Mouse (Mus musculus) cortical plate, adult 2 months (tissue): ENCODE data around the gene Fam178b. TPM values are rescaled to one million over a fixed set of nuclear protein-coding genes. Genes with fewer than 3 reads are reported as not detected.

Experiments
- H3K27ac ChIP-seq: fragments of 200-500 bp; 2 replicates; pipeline ENCODE4 v1.5.1; 2012; ENCODE audit warnings: low read length, control low read depth, inconsistent platforms; ENCODE audit not compliant: insufficient read depth
- H3K4me1 ChIP-seq: fragments of 200-500 bp; 2 replicates; pipeline ENCODE4 v1.6.1; 2011; ENCODE audit warnings: low read length; ENCODE audit not compliant: control insufficient read depth, insufficient read depth
- H3K4me3 ChIP-seq: fragments of 200-500 bp; 2 replicates; pipeline ENCODE4 v1.5.1; 2011; ENCODE audit warnings: mild to moderate bottlenecking, low read length, control low read depth; ENCODE audit not compliant: insufficient read depth
- CTCF ChIP-seq: fragments of 200-500 bp; IDR thresholded peaks from 2 replicates; pipeline ENCODE4 v1.5.1; 2011; ENCODE audit warnings: mild to moderate bottlenecking, control low read depth, low read length; ENCODE audit not compliant: insufficient read depth; ENCODE audit errors: extremely low read depth
- POLR2A ChIP-seq: fragments of 200-500 bp; IDR thresholded peaks from 2 replicates; pipeline ENCODE4 v1.6.1; 2011; ENCODE audit warnings: mild to moderate bottlenecking, low read length, control low read depth; ENCODE audit not compliant: insufficient read depth; ENCODE audit errors: extremely low read depth
- polyA plus RNA-seq: library from polyadenylated mRNA; depleted of rRNA; stranded (reverse); fragments of >200 nt; gene quantifications from 2 replicates; pipeline ENCODE4 v1.2.3, GENCODE M21; 2012

Gene Fam178b
- polyA plus RNA-seq, 1 experiment, result 1.3 TPM

DNA sequence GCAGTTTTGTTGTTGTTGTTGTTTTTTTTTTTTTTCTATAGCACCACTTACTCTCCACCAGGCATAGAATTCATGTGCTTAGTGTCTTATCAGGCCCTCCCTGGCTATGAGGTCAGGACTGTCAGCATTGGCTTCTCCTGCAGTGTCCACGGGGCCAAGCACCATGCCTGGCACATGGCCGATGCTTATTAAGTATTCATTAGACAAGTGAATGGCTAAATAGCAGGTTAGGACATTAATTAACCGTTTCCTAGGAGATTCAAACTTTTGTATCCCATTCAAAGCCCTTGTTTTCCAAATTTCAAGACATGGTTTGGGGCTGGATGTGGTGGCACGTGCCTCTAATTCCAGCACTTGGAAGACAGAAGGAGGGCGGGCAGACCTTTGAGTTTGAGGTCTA, 101.7 kb downstream of the Fam178b start:
- no peak for TF ChIP-seq POLR2A
- no peak for TF ChIP-seq CTCF
- Histone ChIP-seq H3K27ac (no peak overlapping the region), H3K4me3 (no peak overlapping the region), H3K4me1 (no peaks in the 10 kb centered on the region; the same call in 1 of the 2 replicates)

DNA sequence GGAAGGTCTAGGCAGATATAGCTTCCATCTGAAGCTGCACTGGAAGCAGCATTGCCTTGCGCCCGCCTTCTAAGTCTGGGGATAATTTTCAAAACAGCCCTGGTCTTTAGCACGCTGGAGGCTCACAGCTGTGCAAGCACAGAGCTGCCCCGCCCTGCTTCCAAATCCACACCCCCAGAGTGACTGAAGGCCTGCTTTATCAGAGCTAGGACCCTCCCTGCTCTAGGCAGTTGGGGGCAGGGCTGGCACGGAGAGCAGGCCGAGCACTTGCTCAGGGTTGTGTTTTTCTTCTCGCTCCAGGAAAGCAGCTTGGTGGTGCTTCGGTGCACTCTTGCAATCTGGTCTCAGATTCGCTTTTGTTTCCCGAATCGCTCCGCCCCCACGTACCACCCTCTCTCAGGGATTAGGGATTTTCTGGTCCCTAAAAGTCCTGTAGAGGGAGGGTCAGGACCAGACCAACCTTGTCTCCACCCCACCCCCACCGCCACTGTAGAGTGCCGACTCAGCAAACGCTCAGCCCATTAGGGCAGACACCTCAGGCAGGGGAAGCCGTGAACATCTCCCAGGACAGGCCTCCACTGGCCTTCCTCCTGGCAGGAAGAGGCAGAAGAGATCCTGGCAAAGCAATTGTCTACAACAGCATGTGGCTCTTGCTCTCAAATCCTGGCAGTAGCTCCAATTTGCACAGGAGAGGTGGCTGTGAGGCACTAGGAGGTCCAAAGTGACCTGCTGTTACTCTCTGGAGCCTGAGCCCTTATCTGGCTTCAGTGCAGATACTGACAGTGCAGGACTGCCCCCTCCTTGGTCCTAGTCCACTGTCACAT, 102.4 kb downstream of the Fam178b start:
- H3K4me1 ChIP-seq, result no peaks in the 10 kb centered on the region; the same call in 1 of the 2 replicates
- 0 out of 2 replicates have a peak overlapping the region, but pooled peaks have one; percentile 0 for H3K4me3 ChIP-seq
- H3K27ac ChIP-seq, result no peak overlapping the region
- TF ChIP-seq CTCF, result no peak
- peak; percentile 32; the same call in 1 of the 2 replicates for TF ChIP-seq POLR2A

DNA sequence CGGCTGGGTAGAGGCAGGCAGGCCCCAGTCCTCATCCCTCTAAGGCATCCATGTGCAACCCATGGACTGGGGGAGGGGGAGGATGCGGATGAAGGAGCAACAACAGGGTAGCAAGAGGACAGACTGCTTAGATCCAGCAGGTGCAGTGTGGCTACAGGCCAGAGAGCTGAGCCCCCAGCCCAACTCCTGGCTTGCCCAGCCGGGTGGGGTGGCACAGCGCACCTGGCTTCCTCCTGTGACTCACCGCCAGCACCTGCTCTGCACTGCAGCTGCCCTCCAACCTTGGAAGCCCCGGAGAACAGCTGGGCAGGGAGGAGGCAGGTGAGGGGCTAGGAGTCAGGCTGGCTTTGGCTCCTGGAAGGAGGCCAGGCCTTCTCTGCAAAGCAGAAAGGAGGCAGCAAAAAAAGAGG, 103.0 kb downstream of the Fam178b start:
- Histone ChIP-seq H3K4me1 (no peaks in the 10 kb centered on the region; the same call in 1 of the 2 replicates), H3K4me3 (no peak overlapping the region), H3K27ac (no peak overlapping the region)
- TF ChIP-seq POLR2A (no peak), CTCF (no peak)

DNA sequence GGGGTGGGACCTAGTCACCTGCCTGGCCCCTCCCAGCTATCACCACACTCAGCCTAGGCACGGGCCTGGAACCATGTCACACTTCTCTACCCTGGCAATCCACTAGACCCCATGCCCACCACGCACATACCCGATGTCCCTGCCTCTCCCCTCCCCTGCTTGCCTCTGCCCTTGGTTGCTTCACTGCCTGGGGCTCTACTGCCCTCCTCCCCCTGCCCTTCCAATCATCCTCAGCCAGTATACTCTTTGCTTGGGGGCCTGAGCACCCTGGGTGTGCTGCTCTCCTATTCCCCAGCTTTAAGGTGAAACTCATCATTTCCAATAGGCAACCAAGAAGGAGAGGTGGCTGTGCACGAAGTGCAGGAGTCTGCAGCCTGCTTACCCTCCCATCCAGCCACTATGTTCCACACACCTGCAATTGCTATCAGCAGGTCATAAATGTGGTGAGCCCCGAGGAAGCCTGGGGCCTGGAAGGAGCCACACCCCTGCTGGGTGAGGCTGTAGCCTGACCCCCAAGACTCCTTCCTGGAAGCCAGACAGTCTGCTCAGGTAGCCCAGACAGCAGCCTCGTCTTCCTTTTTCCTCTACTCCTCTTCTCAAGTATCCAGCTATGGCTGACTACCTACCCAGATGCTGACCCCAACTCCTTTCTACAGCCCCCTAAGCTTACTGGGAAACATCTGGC, 105.8 kb downstream of the Fam178b start:
- Histone ChIP-seq H3K4me3 (no peak overlapping the region), H3K4me1 (no peaks in the 10 kb centered on the region; the same call in 1 of the 2 replicates), H3K27ac (no peak overlapping the region)
- TF ChIP-seq POLR2A (no peak), CTCF (no peak)

DNA sequence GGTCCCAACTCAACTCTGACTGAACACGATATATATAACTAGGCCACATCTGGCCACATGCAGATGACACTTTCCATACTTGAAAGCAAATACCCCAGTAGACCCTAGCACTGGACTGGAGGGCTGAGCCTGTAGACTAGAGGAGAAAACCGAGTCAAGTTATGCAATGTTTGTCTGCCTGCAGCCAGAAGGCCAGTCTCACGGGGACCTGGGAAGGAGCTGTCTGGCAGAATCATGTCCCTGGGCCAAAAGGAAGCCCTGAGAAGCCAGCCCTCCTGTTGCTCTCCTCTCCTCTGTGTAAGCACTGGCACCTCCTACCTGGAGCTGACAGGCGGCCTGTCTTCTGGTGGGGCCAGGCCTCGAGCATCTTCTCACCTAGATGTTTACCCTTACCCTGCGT, 107.6 kb downstream of the Fam178b start:
- H3K4me3 ChIP-seq, result no peak overlapping the region
- H3K4me1 ChIP-seq, result no peaks in the 10 kb centered on the region; the same call in 1 of the 2 replicates
- TF ChIP-seq CTCF, result no peak
- no peak for TF ChIP-seq POLR2A
- no peak overlapping the region for H3K27ac ChIP-seq

DNA sequence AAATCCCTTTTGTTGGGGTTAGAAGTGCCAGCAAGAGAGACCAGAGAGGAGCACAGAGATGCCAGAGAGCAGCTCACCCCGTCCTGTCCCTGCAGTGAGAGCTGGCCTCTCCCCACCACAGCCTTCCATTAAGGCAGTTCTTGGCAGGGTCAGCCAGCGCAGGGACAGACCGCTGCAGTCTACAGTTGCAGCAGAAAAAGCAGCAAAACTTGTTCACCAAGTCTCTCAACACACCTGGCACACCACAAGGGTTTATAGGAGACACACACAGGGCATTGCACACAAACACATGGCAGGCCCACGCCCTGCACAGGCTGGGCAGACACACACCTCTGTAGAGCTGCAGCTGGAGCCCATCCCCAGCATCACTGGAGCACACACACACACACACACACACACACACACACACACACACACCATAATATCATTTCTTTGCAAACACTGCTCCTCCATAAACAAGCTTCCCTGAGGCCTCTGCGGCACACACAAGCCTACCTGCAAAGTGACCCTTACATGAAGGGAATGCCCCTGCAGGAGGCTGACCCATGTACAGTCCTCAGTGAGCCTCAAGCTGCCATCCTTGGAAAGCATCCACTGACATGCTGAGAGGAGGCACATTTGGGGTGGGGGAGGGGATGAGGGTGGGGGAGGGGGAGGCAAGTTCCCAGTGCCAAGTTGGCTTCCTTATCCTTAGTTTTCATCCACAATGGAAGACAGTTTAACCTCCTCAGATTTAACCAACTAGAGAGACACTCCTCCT, 108.6 kb downstream of the Fam178b start:
- no peak for TF ChIP-seq CTCF
- TF ChIP-seq POLR2A, result no peak
- H3K4me3 ChIP-seq, result no peak overlapping the region
- H3K27ac ChIP-seq, result no peak overlapping the region
- no peaks in the 10 kb centered on the region for H3K4me1 ChIP-seq

DNA sequence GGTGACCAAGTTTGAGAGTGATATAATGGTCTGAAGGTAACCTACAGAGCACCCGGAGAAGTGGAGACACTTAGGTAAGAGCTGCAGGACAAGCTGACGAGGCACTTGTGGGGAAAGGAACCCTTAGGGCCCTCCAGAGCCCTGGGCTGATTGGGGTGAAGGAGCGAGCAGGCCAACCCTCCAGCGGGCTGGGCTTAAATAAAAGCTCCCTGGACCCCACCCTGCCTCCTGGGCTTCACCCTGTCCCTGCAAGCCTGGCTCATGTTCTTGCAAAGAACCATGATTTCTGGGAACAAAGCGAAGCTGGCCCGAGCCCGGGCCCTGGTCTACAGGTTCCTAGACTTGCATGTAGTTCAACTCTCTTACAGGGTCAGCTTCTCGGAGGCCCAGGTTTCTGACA, 109.5 kb downstream of the Fam178b start:
- no peak for TF ChIP-seq POLR2A
- no peak for TF ChIP-seq CTCF
- no peak overlapping the region for H3K4me3 ChIP-seq
- H3K27ac ChIP-seq, result no peak overlapping the region
- no peaks in the 10 kb centered on the region for H3K4me1 ChIP-seq

DNA sequence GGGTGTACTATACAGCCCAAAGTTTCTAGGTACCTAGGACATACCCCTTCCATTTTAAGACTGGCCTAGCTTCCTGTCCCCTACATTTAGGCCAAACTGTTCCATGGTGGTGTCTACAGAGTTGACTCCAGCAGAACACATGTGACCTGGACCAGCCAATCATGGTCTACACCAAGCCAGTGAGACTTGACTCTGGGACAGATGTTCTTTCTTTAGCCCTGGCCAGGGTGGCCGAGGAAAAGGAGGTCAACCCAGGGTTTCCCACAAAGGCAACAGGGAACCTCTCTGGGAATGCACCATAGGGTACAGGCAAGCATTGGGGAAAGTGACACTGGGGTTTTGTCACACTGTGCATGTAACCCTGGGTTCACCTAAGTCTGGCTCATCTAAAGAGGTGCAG, 110.3 kb downstream of the Fam178b start:
- Histone ChIP-seq H3K4me3 (no peak overlapping the region), H3K27ac (no peak overlapping the region), H3K4me1 (no peaks in the 10 kb centered on the region)
- TF ChIP-seq CTCF (no peak), POLR2A (no peak)

DNA sequence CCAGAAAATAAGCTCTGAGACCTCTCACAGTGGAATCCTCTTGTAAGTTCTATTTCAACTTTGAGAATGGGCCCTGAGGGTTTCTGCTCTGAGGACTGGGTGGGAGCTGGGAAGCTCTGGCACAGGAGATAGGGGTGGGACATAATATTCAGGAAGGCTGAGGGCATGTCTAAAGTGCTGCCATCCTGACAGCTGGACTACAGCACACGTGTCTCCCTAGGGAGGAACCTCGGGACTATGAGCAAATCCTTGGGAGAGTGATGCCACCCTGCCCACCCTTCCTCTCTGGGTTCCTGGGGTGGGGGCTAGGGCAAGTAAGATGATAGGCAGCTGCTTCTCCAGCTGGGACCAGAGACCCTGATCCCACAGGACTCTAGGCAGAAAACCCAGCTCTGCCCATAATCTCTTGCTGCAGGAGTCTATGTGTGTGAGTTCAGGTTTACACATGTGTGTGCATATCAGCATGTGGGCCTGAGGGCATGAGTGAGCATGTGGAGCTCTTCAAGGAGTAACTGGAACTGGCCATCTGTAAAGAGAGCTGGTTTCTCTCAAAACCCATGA, 110.8 kb downstream of the Fam178b start:
- TF ChIP-seq CTCF (no peak), POLR2A (no peak)
- H3K4me1 ChIP-seq, result no peaks in the 10 kb centered on the region
- H3K4me3 ChIP-seq, result no peak overlapping the region
- no peak overlapping the region for H3K27ac ChIP-seq
